Mouse (Mus musculus): Measurements from ENCODE around the gene Igsf21.

Igsf21 gene

GRCm38 (mm10) chr4:140069563-140070330 is 176.8 kb downstream of the Igsf21 start:
- in situ Hi-C loops (cut with MboI; ENCODE audit: unreplicated experiment in 2 of 2), result no loop called here

DNA sequence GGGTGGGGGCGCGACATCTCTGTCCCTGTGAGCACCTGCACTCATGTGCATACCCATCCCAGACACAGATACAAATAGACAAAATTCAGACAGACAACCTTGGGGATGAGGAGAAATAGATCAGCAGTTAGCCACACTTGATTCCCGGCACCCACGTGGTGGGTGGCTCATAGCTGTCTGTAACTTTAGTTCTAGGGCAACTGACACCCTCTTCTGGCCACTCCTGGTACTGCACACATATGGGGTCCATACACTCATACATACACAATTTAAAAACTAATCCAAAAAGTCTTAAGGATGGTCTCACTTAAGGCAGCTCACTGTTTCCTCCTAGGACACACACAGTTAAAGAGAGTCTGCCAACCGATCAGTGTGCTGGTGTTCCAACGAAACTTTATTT is 178.1 kb downstream of the Igsf21 start:
- in situ Hi-C loops (cut with MboI; ENCODE audit: unreplicated experiment in 2 of 2), result no loop called here

DNA sequence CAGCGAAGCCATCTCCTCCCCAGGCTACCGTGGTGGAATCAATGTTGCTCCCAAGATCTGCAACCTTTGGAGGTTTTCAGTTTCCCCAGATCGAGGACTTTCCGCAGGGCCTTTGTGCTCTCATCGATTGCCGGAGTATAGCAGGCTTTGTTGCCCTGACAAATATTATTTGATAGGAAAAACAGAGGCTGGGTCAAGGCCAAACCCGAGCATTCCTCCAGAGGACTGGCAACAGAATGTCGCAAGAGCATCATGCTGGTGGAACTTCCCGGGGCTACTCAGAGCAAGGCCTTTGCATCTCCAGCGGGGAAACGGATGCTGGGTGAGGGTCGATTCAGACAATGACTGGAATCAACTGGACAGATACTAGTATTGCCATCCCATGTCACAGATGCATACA is 180.6 kb downstream of the Igsf21 start:
- in situ Hi-C loops (cut with MboI; ENCODE audit: unreplicated experiment in 2 of 2), result no loop called here

GRCm38 (mm10) chr4:140063153-140063671 is 183.4 kb downstream of the Igsf21 start:
- in situ Hi-C loops (cut with MboI; ENCODE audit: unreplicated experiment in 2 of 2), result no loop called here

DNA sequence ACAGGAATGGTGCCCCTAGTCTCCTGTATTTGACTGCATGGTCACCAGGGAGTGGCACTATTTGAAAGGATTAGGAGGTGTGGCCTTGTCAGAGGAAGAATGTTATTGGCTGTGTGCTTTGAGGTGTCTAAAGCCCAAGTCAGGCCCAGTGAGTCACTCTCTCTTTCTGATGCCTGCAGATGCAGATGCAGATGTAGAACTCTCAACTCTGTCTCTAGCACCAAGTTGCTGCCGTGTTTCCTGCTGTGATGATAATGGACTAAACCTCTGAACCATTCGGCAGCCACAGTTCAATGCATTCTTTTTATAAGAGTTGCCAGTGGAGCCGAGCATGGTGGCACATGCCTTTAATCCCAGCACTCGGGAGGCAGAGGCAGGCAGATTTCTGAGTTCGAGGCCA is 186.3 kb downstream of the Igsf21 start:
- in situ Hi-C loops (cut with MboI; ENCODE audit: unreplicated experiment in 2 of 2), result no loop called here

GRCm38 (mm10) chr4:140053042-140053441 is 193.5 kb downstream of the Igsf21 start:
- in situ Hi-C loops (cut with MboI; ENCODE audit: unreplicated experiment in 2 of 2), result no loop called here

DNA sequence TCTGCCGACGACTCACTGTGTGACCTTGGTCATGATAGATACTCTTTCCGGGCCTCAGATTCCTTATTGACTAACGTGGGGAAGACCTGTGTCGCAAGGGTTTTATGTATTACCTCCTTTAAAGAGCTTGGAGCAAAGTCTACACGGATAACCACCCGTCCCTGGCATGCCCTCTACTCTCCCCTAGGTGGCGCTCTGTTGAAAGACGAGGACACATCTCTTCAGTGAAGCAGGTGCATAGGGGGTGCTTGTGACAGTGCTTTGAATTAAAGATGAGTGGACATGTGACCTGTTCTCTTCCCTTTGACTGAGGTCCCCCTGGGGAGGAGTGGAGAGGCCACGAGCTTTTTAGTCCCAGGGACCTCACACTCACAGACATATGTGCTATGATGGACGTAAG is 194.0 kb downstream of the Igsf21 start:
- in situ Hi-C loops (cut with MboI; ENCODE audit: unreplicated experiment in 2 of 2), result no loop called here

GRCm38 (mm10) chr4:140047807-140048362 is 198.7 kb downstream of the Igsf21 start:
- in situ Hi-C loops (cut with MboI; ENCODE audit: unreplicated experiment in 2 of 2), result no loop called here

DNA sequence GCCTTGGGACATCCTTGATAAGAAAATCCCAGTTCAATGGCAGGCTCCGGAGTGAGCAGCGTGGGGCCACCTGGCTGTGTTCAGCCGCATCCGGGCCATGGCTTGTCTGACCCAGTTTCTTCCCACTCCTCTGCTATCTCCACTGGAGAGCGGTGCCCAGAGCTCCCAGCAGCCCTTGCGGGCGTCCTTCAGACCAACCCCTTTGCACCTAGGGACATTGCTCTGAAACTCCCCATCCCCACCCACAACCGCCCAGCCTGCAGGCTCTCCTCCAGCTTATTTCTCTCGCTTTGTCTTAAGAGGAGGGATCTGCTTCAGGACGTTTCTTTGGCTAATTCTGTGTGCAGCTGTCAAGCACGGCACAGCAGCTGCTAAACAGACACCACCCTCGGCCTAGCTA is 202.6 kb downstream of the Igsf21 start:
- in situ Hi-C loops (cut with MboI; ENCODE audit: unreplicated experiment in 2 of 2), result no loop called here

- in situ Hi-C loops (cut with MboI; ENCODE audit: unreplicated experiment in 2 of 2), result no loop called here
Observed at GRCm38 (mm10) chr4:140038586-140039411, 207.8 kb downstream of the Igsf21 start.

DNA sequence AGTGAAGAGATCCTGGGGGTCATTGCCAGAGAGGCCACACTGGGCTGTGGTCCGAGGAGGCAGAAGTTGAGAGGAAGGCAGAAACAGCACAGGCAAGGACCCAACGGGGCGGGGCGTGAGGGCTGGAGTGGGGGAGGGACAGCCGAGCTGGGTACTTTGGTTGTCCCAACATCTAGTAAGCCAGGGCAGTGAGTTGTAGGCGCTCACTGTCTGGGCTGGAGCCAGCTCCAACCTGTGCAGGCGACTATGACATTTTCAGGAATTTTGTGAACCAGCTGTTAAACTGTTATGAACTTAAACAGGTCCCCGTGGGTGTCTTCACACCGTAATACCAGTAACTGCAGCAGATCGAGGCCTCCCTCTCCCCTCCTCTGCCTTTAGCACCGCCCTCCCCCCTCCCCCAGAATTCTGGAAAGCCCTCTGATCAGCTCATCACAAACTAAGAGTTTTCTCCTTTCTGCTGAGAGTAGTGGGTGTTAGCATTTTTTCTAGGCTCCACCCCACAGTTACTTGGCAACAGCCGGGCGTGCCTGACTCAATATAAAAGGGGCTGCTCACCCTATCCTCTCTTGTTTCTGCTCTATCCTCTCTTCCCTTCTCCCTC is 208.7 kb downstream of the Igsf21 start:
- in situ Hi-C loops (cut with MboI; ENCODE audit: unreplicated experiment in 2 of 2), result no loop called here

GRCm38 (mm10) chr4:140035232-140035631 is 211.4 kb downstream of the Igsf21 start:
- in situ Hi-C loops (cut with MboI; ENCODE audit: unreplicated experiment in 2 of 2), result no loop called here

- in situ Hi-C loops (cut with MboI; ENCODE audit: unreplicated experiment in 2 of 2), result no loop called here
Observed at GRCm38 (mm10) chr4:140033394-140033793, 213.2 kb downstream of the Igsf21 start.

GRCm38 (mm10) chr4:140030415-140030814 is 216.2 kb downstream of the Igsf21 start:
- in situ Hi-C loops (cut with MboI; ENCODE audit: unreplicated experiment in 2 of 2), result no loop called here

- in situ Hi-C loops (cut with MboI; ENCODE audit: unreplicated experiment in 2 of 2), result no loop called here
Observed at GRCm38 (mm10) chr4:140030040-140030386, 216.6 kb downstream of the Igsf21 start.

- in situ Hi-C loops (cut with MboI; ENCODE audit: unreplicated experiment in 2 of 2), result no loop called here
Observed at GRCm38 (mm10) chr4:140029324-140030039, 217.1 kb downstream of the Igsf21 start.

DNA sequence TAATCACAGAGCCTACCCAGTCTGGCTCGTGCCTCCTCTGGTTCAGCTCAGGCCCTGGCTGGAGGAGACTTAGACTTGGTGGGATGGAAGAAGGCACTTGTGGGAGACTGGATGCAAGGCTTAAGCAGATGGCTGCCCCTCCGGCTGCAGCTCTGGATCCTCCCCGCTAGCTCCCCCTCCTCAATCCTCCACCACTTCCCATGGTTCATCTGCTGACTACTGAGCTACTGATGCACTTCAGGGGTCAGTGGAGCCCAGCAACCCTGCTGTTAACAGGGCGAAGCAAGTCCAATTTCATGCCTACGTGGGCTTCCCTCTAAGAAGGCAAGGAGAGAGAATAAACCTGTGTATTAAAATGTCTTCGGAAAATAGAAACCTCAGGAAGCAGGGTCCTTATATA is 222.8 kb downstream of the Igsf21 start:
- in situ Hi-C loops (cut with MboI; ENCODE audit: unreplicated experiment in 2 of 2), result no loop called here

DNA sequence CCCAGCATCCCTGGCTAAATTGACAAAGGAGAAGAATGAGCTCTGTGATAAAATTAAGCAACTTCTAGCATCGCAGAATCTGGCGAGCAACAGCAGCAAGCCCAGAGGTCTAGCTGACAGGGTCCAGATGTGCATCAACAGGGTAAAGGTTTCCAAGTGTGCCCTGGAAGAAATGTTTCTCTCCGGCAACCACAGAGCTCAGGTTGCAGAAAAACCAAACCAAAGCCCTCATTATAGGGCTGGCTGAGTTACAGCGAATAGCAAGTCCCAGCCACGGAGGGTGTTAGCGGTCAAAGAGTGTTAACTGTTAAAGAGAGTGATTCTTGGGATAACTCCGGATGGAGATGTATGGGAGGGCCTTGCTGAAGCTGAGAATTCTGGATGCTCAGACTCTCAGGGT is 230.7 kb downstream of the Igsf21 start:
- in situ Hi-C loops (cut with MboI; ENCODE audit: unreplicated experiment in 2 of 2), result no loop called here

- in situ Hi-C loops (cut with MboI; ENCODE audit: unreplicated experiment in 2 of 2), result no loop called here
Observed at GRCm38 (mm10) chr4:140010728-140011470, 235.7 kb downstream of the Igsf21 start.

- in situ Hi-C loops (cut with MboI; ENCODE audit: unreplicated experiment in 2 of 2), result no loop called here
Observed at GRCm38 (mm10) chr4:140004932-140005331, 241.7 kb downstream of the Igsf21 start.
